Mouse (Mus musculus) urinary bladder, adult 18-20 months (tissue): ENCODE measurements at regions not wholly inside any gene's neighbourhood (a gene's known extent, or its start where the extent isn't known, plus 50 kb on each side); places are given as distances from the start of the nearest gene placed in this dataset.
"Not testable (repeated sequence)": the region's sequence is repeated elsewhere in the genome, so short reads cannot be mapped to it uniquely, and the experiment has no call there.

Experiments
- DNase-seq, 2 experiments: peaks; one replicate each; pipeline ENCODE4 v3.0.0; 2022; ENCODE audit warnings: low spot score in 2 of 2, mixed read lengths in 2 of 2

GRCm38 (mm10) chr6:53233777-53234176 is 53.3 kb upstream of the Creb5 start:
- no peak for DNase-seq

GRCm38 (mm10) chr6:53232616-53233015 is 54.5 kb upstream of the Creb5 start:
- DNase-seq: no peak

GRCm38 (mm10) chr6:53229350-53229749 is 57.7 kb upstream of the Creb5 start:
- no peak for DNase-seq

- no peak for DNase-seq
These were observed 65.0 kb upstream of the Creb5 start for GRCm38 (mm10) chr6:53222104-53222503.

GRCm38 (mm10) chr6:53221668-53222005 is 65.4 kb upstream of the Creb5 start:
- DNase-seq: no peak

GRCm38 (mm10) chr6:53220784-53221667 is 66.0 kb upstream of the Creb5 start:
- DNase-seq: no peak

GRCm38 (mm10) chr6:53218871-53219286 is 68.2 kb upstream of the Creb5 start:
- peak in 1 of 2 experiments; percentile 33 for DNase-seq

- DNase-seq: peak in 1 of 2 experiments; percentile 38
These were observed 69.6 kb upstream of the Creb5 start for GRCm38 (mm10) chr6:53217234-53218015.

- no peak for DNase-seq
These were observed 70.4 kb upstream of the Creb5 start for GRCm38 (mm10) chr6:53216715-53217114.

- DNase-seq: peak in 1 of 2 experiments; percentile 41
These were observed 75.7 kb upstream of the Creb5 start for GRCm38 (mm10) chr6:53211420-53211819.

GRCm38 (mm10) chr6:53209398-53209797 is 77.7 kb upstream of the Creb5 start:
- no peak for DNase-seq

- no peak for DNase-seq
These were observed 78.6 kb upstream of the Creb5 start for GRCm38 (mm10) chr6:53208474-53208873.

- no peak for DNase-seq
These were observed 79.3 kb upstream of the Creb5 start for GRCm38 (mm10) chr6:53207781-53208180.

- DNase-seq: no peak
These were observed 79.7 kb upstream of the Creb5 start for GRCm38 (mm10) chr6:53207361-53207760.

GRCm38 (mm10) chr6:53201281-53201956 is 85.7 kb upstream of the Creb5 start:
- peak; percentile 50 to 67 for DNase-seq

GRCm38 (mm10) chr6:53199474-53199873 is 87.6 kb upstream of the Creb5 start:
- no peak for DNase-seq

- DNase-seq: not testable (repeated sequence)
These were observed 104.9 kb upstream of the Creb5 start for GRCm38 (mm10) chr6:53182131-53182530.

GRCm38 (mm10) chr6:53164423-53164841 is 96.0 kb upstream of the Jazf1 start:
- DNase-seq: peak in 1 of 2 experiments; percentile 21

- no peak for DNase-seq
These were observed 94.7 kb upstream of the Jazf1 start for GRCm38 (mm10) chr6:53163091-53163490.

- no peak for DNase-seq
These were observed 93.2 kb upstream of the Jazf1 start for GRCm38 (mm10) chr6:53161627-53162026.

GRCm38 (mm10) chr6:53154621-53155020 is 86.2 kb upstream of the Jazf1 start:
- no peak for DNase-seq

- no peak for DNase-seq
These were observed 79.0 kb upstream of the Jazf1 start for GRCm38 (mm10) chr6:53147478-53147877.
